Mouse (Mus musculus) liver, embryonic 16.5 days (tissue): ENCODE results near the gene Fyn. TPM values are rescaled to one million over a fixed set of nuclear protein-coding genes. Genes with fewer than 3 reads are reported as not detected.

ENCODE experiments used
- ATAC-seq: fragments of 200-750 bp; cut with Nextera tagmentation; 2 replicates; pipeline ENCODE4 v1.8.0; 2017; ENCODE audit warnings: low read depth, mild to moderate bottlenecking, moderate number of reproducible peaks, moderate library complexity
- H3K27ac ChIP-seq: fragments of 300-500 bp; sonication (generic); 2 replicates; pipeline ENCODE4 v1.5.1; 2014; ENCODE audit warnings: mild to moderate bottlenecking, low read length
- H3K27me3 ChIP-seq: fragments of 300-500 bp; sonication (generic); 2 replicates; pipeline ENCODE4 v1.6.1; 2014; ENCODE audit warnings: low read depth, low read length, mixed read lengths; ENCODE audit not compliant: control insufficient read depth, insufficient read depth
- H3K36me3 ChIP-seq: fragments of 300-500 bp; sonication (generic); 2 replicates; pipeline ENCODE4 v1.6.1; 2014; ENCODE audit warnings: mild to moderate bottlenecking; ENCODE audit not compliant: control insufficient read depth, insufficient read depth
- H3K4me1 ChIP-seq: fragments of 300-500 bp; sonication (generic); 2 replicates; pipeline ENCODE4 v1.6.1; 2014; ENCODE audit warnings: low read depth, low read length, mixed read lengths; ENCODE audit not compliant: control insufficient read depth
- H3K4me2 ChIP-seq: fragments of 300-500 bp; sonication (generic); 2 replicates; pipeline ENCODE4 v1.6.1; 2014; ENCODE audit warnings: low read depth, low read length, mixed read lengths
- H3K4me3 ChIP-seq: fragments of 300-500 bp; sonication (generic); 2 replicates; pipeline ENCODE4 v1.5.1; 2014; ENCODE audit warnings: low read depth, mild to moderate bottlenecking, low read length
- H3K9ac ChIP-seq: fragments of 300-500 bp; sonication (generic); 2 replicates; pipeline ENCODE4 v1.6.1; 2014; ENCODE audit warnings: low read depth, low read length
- H3K9me3 ChIP-seq: fragments of 300-500 bp; sonication (generic); replicated peaks from 2 replicates; pipeline ENCODE4 v1.6.1; 2016; ENCODE audit warnings: low read length; ENCODE audit not compliant: control insufficient read depth
- WGBS: fragments of 180-500 bp; shearing (Covaris S2); extraction: QIAGEN DNeasy Blood & Tissue Kit; methylation state at CpG from one replicate; pipeline ENCODE4 v1.1.7; 2014; ENCODE audit not compliant: insufficient replicate concordance; 5-methylcytosine and 5-hydroxymethylcytosine counted together
- polyA plus RNA-seq: library from polyadenylated mRNA; unstranded; fragments of >200 nt; fragmentation: Nextera tagmentation; extraction: Ambion mirVana; gene quantifications from 2 replicates; pipeline ENCODE4 v1.2.1, GENCODE M21; 2015

The Fyn gene
- polyA plus RNA-seq, 1 experiment from 2014 or later: 5.9 TPM

GRCm38 (mm10) chr10:39568991-39569390 lies 200.3 kb downstream of the Fyn start:
- Histone ChIP-seq H3K36me3 (no peaks in the 10 kb centered on the region), H3K4me2 (no peak overlapping the region), H3K27ac (no peak overlapping the region), H3K4me3 (no peak overlapping the region), H3K4me1 (no peaks in the 10 kb centered on the region), H3K9me3 (no peaks in the 10 kb centered on the region), H3K27me3 (no peaks in the 10 kb centered on the region), H3K9ac (no peak overlapping the region)
- WGBS: 59% methylated on average over 4 of the region's 4 CpGs
- ATAC-seq: no peak

GRCm38 (mm10) chr10:39571011-39571410 lies 202.4 kb downstream of the Fyn start:
- ATAC-seq: no peak
- Histone ChIP-seq H3K27me3 (no peaks in the 10 kb centered on the region), H3K4me1 (no peaks in the 10 kb centered on the region), H3K27ac (no peak overlapping the region), H3K9ac (no peak overlapping the region), H3K4me2 (no peak overlapping the region), H3K4me3 (no peak overlapping the region), H3K9me3 (no peaks in the 10 kb centered on the region), H3K36me3 (no peaks in the 10 kb centered on the region)
- WGBS: 52% methylated on average over 7 of the region's 7 CpGs

GRCm38 (mm10) chr10:39572050-39572671 lies 203.5 kb downstream of the Fyn start:
- Histone ChIP-seq H3K27me3 (no peaks in the 10 kb centered on the region), H3K9me3 (no peaks in the 10 kb centered on the region), H3K36me3 (no peaks in the 10 kb centered on the region), H3K4me2 (no peak overlapping the region), H3K4me1 (no peaks in the 10 kb centered on the region), H3K27ac (no peak overlapping the region), H3K4me3 (no peak overlapping the region), H3K9ac (no peak overlapping the region)
- WGBS: 54% methylated on average over 9 of the region's 9 CpGs
- no peak for ATAC-seq

- Histone ChIP-seq H3K27me3 (no peaks in the 10 kb centered on the region), H3K9ac (no peak overlapping the region), H3K36me3 (no peaks in the 10 kb centered on the region), H3K4me3 (no peak overlapping the region), H3K4me1 (no peaks in the 10 kb centered on the region), H3K4me2 (no peak overlapping the region), H3K27ac (no peak overlapping the region), H3K9me3 (no peaks in the 10 kb centered on the region)
- WGBS: 34% methylated on average over 6 of the region's 6 CpGs
- ATAC-seq: no peak
Measured at GRCm38 (mm10) chr10:39572672-39573051, 204.0 kb downstream of the Fyn start.

- no peak overlapping the region for H3K27ac ChIP-seq
- H3K36me3 ChIP-seq: no peaks in the 10 kb centered on the region
- no peak overlapping the region for H3K9ac ChIP-seq
- no peak overlapping the region for H3K4me3 ChIP-seq
- H3K9me3 ChIP-seq: no peaks in the 10 kb centered on the region
- H3K4me2 ChIP-seq: no peak overlapping the region
- ATAC-seq: no peak
- no peaks in the 10 kb centered on the region for H3K27me3 ChIP-seq
- 68% methylated on average over 6 of the region's 6 CpGs for WGBS
- H3K4me1 ChIP-seq: no peaks in the 10 kb centered on the region
Measured at GRCm38 (mm10) chr10:39576466-39576865, 207.8 kb downstream of the Fyn start.

GRCm38 (mm10) chr10:39580477-39580876 lies 211.8 kb downstream of the Fyn start:
- 67% methylated on average over 8 of the region's 8 CpGs for WGBS
- H3K36me3 ChIP-seq: no peaks in the 10 kb centered on the region
- H3K4me3 ChIP-seq: no peak overlapping the region
- H3K27me3 ChIP-seq: no peaks in the 10 kb centered on the region
- H3K9ac ChIP-seq: no peak overlapping the region
- no peak overlapping the region for H3K27ac ChIP-seq
- no peaks in the 10 kb centered on the region for H3K9me3 ChIP-seq
- no peaks in the 10 kb centered on the region for H3K4me1 ChIP-seq
- H3K4me2 ChIP-seq: no peak overlapping the region
- ATAC-seq: no peak

- Histone ChIP-seq H3K9me3 (no peaks in the 10 kb centered on the region), H3K4me2 (no peak overlapping the region), H3K4me3 (no peak overlapping the region), H3K36me3 (no peaks in the 10 kb centered on the region), H3K4me1 (no peaks in the 10 kb centered on the region), H3K27ac (no peak overlapping the region), H3K27me3 (no peaks in the 10 kb centered on the region), H3K9ac (no peak overlapping the region)
- WGBS: 62% methylated on average over 2 of the region's 2 CpGs
- ATAC-seq: no peak
Measured at GRCm38 (mm10) chr10:39582385-39582784, 213.7 kb downstream of the Fyn start.

GRCm38 (mm10) chr10:39583718-39584117 lies 215.1 kb downstream of the Fyn start:
- Histone ChIP-seq H3K27me3 (no peaks in the 10 kb centered on the region), H3K9ac (no peak overlapping the region), H3K4me3 (no peak overlapping the region), H3K27ac (no peak overlapping the region), H3K4me1 (no peaks in the 10 kb centered on the region), H3K9me3 (no peaks in the 10 kb centered on the region), H3K4me2 (no peak overlapping the region), H3K36me3 (no peaks in the 10 kb centered on the region)
- ATAC-seq: no peak
- WGBS: 71% methylated on average over 12 of the region's 12 CpGs

- ATAC-seq: no peak
- no peaks in the 10 kb centered on the region for H3K36me3 ChIP-seq
- H3K9ac ChIP-seq: no peak overlapping the region
- H3K27ac ChIP-seq: no peak overlapping the region
- no peak overlapping the region for H3K4me3 ChIP-seq
- no peaks in the 10 kb centered on the region for H3K9me3 ChIP-seq
- H3K4me1 ChIP-seq: no peaks in the 10 kb centered on the region
- H3K4me2 ChIP-seq: no peak overlapping the region
- WGBS: 51% methylated on average over 5 of the region's 5 CpGs
- H3K27me3 ChIP-seq: no peaks in the 10 kb centered on the region
Measured at GRCm38 (mm10) chr10:39587290-39587925, 218.8 kb downstream of the Fyn start.
